Mouse (Mus musculus) ES-Bruce4 (cell line): ENCODE measurements around the gene Notum. TPM values are rescaled to one million over a fixed set of nuclear protein-coding genes. Genes with fewer than 3 reads are reported as not detected.

Experiments
- H3K27ac ChIP-seq: 2 replicates; pipeline ENCODE4 v1.5.1; 2012; ENCODE audit warnings: low read length, inconsistent platforms; ENCODE audit not compliant: insufficient read depth
- H3K27me3 ChIP-seq: 2 replicates; pipeline ENCODE4 v1.6.1; 2012; ENCODE audit warnings: mild to moderate bottlenecking, low read length, inconsistent platforms; ENCODE audit not compliant: control insufficient read depth, poor library complexity, insufficient read depth, severe bottlenecking
- H3K36me3 ChIP-seq: 2 replicates; pipeline ENCODE4 v1.6.1; 2012; ENCODE audit warnings: inconsistent platforms, mild to moderate bottlenecking, low read length, moderate library complexity; ENCODE audit not compliant: control insufficient read depth, poor library complexity, insufficient read depth, severe bottlenecking
- H3K4me1 ChIP-seq: one replicate; pipeline ENCODE4 v1.8.1; 2011; ENCODE audit warnings: low read length; ENCODE audit not compliant: control insufficient read depth, insufficient read depth
- H3K4me3 ChIP-seq: 2 replicates; pipeline ENCODE4 v1.5.1; 2011; ENCODE audit warnings: low read depth, mild to moderate bottlenecking, low read length
- H3K9ac ChIP-seq: 2 replicates; pipeline ENCODE4 v1.6.1; 2012; ENCODE audit warnings: low read depth, mild to moderate bottlenecking, inconsistent platforms; ENCODE audit not compliant: poor library complexity, severe bottlenecking
- H3K9me3 ChIP-seq: replicated peaks from 2 replicates; pipeline ENCODE4 v1.6.1; 2012; ENCODE audit warnings: mild to moderate bottlenecking, low read length, inconsistent platforms; ENCODE audit not compliant: control insufficient read depth, poor library complexity, insufficient read depth, severe bottlenecking
- CTCF ChIP-seq: IDR thresholded peaks from one replicate; pipeline ENCODE4 v1.8.1; 2011; ENCODE audit warnings: low read depth, low read length
- EP300 ChIP-seq: IDR thresholded peaks from 2 replicates; pipeline ENCODE4 v1.6.1; 2011; ENCODE audit warnings: low read depth, low read length; ENCODE audit not compliant: insufficient read depth
- POLR2A ChIP-seq: IDR thresholded peaks from one replicate; pipeline ENCODE4 v1.8.1; 2011; ENCODE audit warnings: low read length; ENCODE audit not compliant: insufficient read depth
- polyA plus RNA-seq: library from polyadenylated mRNA; stranded (reverse); fragments of >200 nt; gene quantifications from 2 replicates; pipeline ENCODE4 v1.2.4, GENCODE M21; 2011; ENCODE audit warnings: low read depth; ENCODE audit not compliant: missing spikeins, insufficient read depth, insufficient read length

The Notum gene
- 2.3 and 5.1 TPM in 2 replicates for polyA plus RNA-seq

DNA sequence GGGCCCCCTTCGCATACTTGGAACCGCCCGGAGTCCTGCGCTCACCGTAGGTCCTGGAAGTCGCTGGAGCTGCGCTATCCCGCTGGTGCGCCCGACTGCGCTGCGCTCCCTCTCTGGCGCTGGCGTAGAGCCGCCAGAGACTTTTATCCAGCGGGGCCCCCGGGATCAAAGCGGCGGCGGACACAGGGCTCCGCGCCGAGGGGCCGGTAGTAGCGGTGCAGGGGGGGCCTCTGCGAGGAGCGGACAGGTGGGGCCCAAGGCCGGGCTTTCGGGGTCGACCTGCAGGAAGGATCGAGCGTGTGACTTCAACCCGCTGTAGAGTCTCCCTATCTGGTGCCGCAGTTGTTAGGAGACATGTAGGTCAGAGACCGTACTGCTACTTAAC, at the start of gene Notum:
Gene Notum (minus strand): TSS at position 100 of the 385 bp plus-strand sequence.
- H3K9me3 ChIP-seq: no peaks in the 10 kb centered on the region
- H3K36me3 ChIP-seq: no peaks in the 10 kb centered on the region
- no peak within 1 kb of the TSS for H3K27ac ChIP-seq
- peak within 1 kb of the TSS; percentile 87 for H3K4me3 ChIP-seq
- peaks cover 3% of the 10 kb centered on the region; the same call in 1 of the 2 replicates for H3K27me3 ChIP-seq
- TF ChIP-seq CTCF (no peak), POLR2A (no peak), EP300 (no peak)
- H3K4me1 ChIP-seq: peaks cover 2% of the 10 kb centered on the region
- peak within 1 kb of the TSS; percentile 78 for H3K9ac ChIP-seq

DNA sequence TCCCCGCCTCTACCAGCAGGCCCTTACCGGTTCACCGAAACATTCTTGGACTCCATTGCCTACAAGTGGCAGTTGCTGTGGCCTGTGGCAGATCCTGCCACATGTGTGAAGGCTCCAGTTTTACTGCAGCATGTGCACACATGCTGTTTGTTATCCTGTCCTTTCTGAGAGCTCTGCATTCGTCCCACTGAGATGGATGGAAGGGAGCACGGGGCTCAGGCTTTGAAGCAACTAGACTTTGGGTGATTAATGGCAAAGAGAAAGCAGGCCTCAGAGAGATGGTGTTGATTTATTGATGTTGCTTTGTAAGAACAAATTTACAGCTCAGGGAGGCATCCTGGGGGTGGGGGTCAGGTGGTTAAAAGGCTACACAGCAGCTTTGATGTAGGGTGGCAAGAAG, 49.7 kb upstream of the Notum start:
- Histone ChIP-seq H3K36me3 (peaks cover 3% of the 10 kb centered on the region; the same call in 1 of the 2 replicates), H3K9me3 (no peaks in the 10 kb centered on the region), H3K27me3 (no peaks in the 10 kb centered on the region), H3K27ac (no peak overlapping the region), H3K9ac (no peak overlapping the region), H3K4me1 (peaks cover 12% of the 10 kb centered on the region), H3K4me3 (no peak overlapping the region)
- TF ChIP-seq EP300 (no peak), CTCF (no peak), POLR2A (no peak)

- no peaks in the 10 kb centered on the region for H3K9me3 ChIP-seq
- peaks cover 19% of the 10 kb centered on the region for H3K4me1 ChIP-seq
- no peak overlapping the region for H3K9ac ChIP-seq
- TF ChIP-seq POLR2A: no peak
- no peak for TF ChIP-seq EP300
- no peak for TF ChIP-seq CTCF
- H3K4me3 ChIP-seq: no peak overlapping the region
- H3K27ac ChIP-seq: no peak overlapping the region
- no peaks in the 10 kb centered on the region for H3K27me3 ChIP-seq
- H3K36me3 ChIP-seq: peaks cover 3% of the 10 kb centered on the region; the same call in 1 of the 2 replicates
These were observed 48.6 kb upstream of the Notum start for GRCm38 (mm10) chr11:120709551-120709950.

DNA sequence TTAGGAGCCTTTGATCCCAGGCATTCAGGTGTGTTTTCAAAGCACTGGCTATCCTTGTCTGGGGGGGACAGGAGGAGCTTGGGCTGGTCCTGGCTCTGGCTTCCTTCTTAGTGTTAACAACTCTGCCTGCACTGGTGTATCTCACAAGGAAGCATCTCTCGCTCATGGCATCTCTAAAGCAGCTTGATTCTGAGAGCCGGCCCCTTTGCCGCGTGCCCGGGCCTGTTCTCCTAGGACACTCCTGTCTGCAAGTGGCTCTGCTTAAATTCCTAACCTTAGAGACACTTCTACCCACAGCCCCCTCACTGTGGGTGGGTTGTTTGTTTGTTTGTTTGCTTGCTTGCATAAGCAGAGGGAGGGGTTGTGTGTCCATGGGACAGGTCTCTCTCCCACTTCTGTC, 47.0 kb upstream of the Notum start:
- Histone ChIP-seq H3K4me1 (peaks cover 25% of the 10 kb centered on the region), H3K9ac (peak overlapping the region; percentile 37), H3K27ac (peak overlapping the region; percentile 59), H3K9me3 (no peaks in the 10 kb centered on the region), H3K4me3 (no peak overlapping the region), H3K36me3 (peaks cover 3% of the 10 kb centered on the region; the same call in 1 of the 2 replicates), H3K27me3 (no peaks in the 10 kb centered on the region)
- no peak for TF ChIP-seq POLR2A
- TF ChIP-seq CTCF: no peak
- TF ChIP-seq EP300: no peak

GRCm38 (mm10) chr11:120707225-120707624, 46.2 kb upstream of the Notum start:
- Histone ChIP-seq H3K27me3 (no peaks in the 10 kb centered on the region), H3K9ac (no peak overlapping the region; the same call in 1 of the 2 replicates), H3K4me1 (peaks cover 25% of the 10 kb centered on the region), H3K9me3 (no peaks in the 10 kb centered on the region), H3K4me3 (no peak overlapping the region), H3K36me3 (peaks cover 3% of the 10 kb centered on the region; the same call in 1 of the 2 replicates), H3K27ac (no peak overlapping the region)
- TF ChIP-seq EP300 (no peak), POLR2A (no peak), CTCF (no peak)

DNA sequence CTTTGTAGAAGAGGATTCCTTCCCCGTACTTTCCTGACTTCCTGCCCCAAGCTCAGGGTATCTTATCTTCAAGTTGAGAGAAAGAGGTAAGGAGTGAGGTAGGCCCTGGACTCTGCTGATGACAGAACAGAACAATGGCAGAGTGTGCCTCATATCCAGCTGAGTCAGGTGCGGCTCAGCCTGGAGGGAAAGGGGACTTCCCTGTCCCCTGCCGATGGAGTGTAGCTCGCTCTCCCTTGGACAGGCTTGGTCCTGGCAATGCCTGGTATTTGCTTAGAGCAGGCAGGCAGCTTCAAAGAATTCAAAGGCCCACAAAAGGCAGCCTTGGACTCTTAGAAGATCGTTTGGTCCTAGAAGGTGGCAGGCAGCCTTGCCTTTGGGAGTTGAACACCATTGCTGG, 45.1 kb upstream of the Notum start:
- Histone ChIP-seq H3K4me3 (no peak overlapping the region), H3K4me1 (peaks cover 25% of the 10 kb centered on the region), H3K27ac (no peak overlapping the region), H3K9ac (no peak overlapping the region), H3K27me3 (no peaks in the 10 kb centered on the region), H3K36me3 (peaks cover 3% of the 10 kb centered on the region; the same call in 1 of the 2 replicates), H3K9me3 (no peaks in the 10 kb centered on the region)
- TF ChIP-seq EP300: no peak
- TF ChIP-seq CTCF: no peak
- TF ChIP-seq POLR2A: no peak
